Mouse (Mus musculus): ENCODE data around the gene Pepd. TPM values are rescaled to one million over a fixed set of nuclear protein-coding genes. Genes with fewer than 3 reads are reported as not detected.

The Pepd gene
- polyA plus RNA-seq, 1 experiment from 2014 or later, result 61.8 TPM

- peaks cover 67% of the 10 kb centered on the region for H3K36me3 ChIP-seq (ENCODE audit: control insufficient read depth, insufficient read depth, low read length)
- H3K27me3 ChIP-seq (replicated peaks; ENCODE audit: control insufficient read depth, insufficient read depth, low read length), result no peaks in the 10 kb centered on the region
- H3K9me3 ChIP-seq (replicated peaks; ENCODE audit: control insufficient read depth, low read length), result no peaks in the 10 kb centered on the region
- WGBS, result 84% methylated on average over 2 of the region's 2 CpGs
- H3K4me2 ChIP-seq (ENCODE audit: low read length), result no peak overlapping the region
- H3K9ac ChIP-seq (ENCODE audit: low read length), result no peak overlapping the region
- no peak overlapping the region for H3K27ac ChIP-seq (ENCODE audit: low read depth, low read length)
- H3K4me1 ChIP-seq (ENCODE audit: control insufficient read depth, insufficient read depth, low read length), result no peaks in the 10 kb centered on the region
- ATAC-seq (no peak), DNase-seq (ENCODE audit: low spot score) (no peak)
- no peak overlapping the region for H3K4me3 ChIP-seq (ENCODE audit: low read depth, low read length)
Observed at GRCm38 (mm10) chr7:35044719-35045118, 132.5 kb downstream of the Pepd start.

- Histone ChIP-seq H3K4me1 (ENCODE audit: control insufficient read depth, insufficient read depth, low read length) (no peaks in the 10 kb centered on the region), H3K9me3 (replicated peaks; ENCODE audit: control insufficient read depth, low read length) (no peaks in the 10 kb centered on the region), H3K4me2 (ENCODE audit: low read length) (no peak overlapping the region), H3K27ac (ENCODE audit: low read depth, low read length) (no peak overlapping the region), H3K4me3 (ENCODE audit: low read depth, low read length) (no peak overlapping the region), H3K9ac (ENCODE audit: low read length) (no peak overlapping the region), H3K27me3 (replicated peaks; ENCODE audit: control insufficient read depth, insufficient read depth, low read length) (no peaks in the 10 kb centered on the region), H3K36me3 (ENCODE audit: control insufficient read depth, insufficient read depth, low read length) (peaks cover 79% of the 10 kb centered on the region)
- DNase-seq (ENCODE audit: low spot score), result no peak
- 95% methylated on average over 4 of the region's 4 CpGs for WGBS
- ATAC-seq, result no peak
Observed at GRCm38 (mm10) chr7:35046091-35046490, 133.9 kb downstream of the Pepd start.

GRCm38 (mm10) chr7:35050540-35050939, 138.4 kb downstream of the Pepd start:
- no peak overlapping the region for H3K4me2 ChIP-seq (ENCODE audit: low read length)
- H3K9me3 ChIP-seq (replicated peaks; ENCODE audit: control insufficient read depth, low read length), result no peaks in the 10 kb centered on the region
- no peak overlapping the region for H3K27ac ChIP-seq (ENCODE audit: low read depth, low read length)
- peaks cover 42% of the 10 kb centered on the region for H3K36me3 ChIP-seq (ENCODE audit: control insufficient read depth, insufficient read depth, low read length)
- H3K4me3 ChIP-seq (ENCODE audit: low read depth, low read length), result no peak overlapping the region
- H3K4me1 ChIP-seq (ENCODE audit: control insufficient read depth, insufficient read depth, low read length), result peaks cover 12% of the 10 kb centered on the region
- ATAC-seq (no peak), DNase-seq (ENCODE audit: low spot score) (no peak)
- H3K9ac ChIP-seq (ENCODE audit: low read length), result no peak overlapping the region
- 84% methylated on average over 12 of the region's 12 CpGs for WGBS
- no peaks in the 10 kb centered on the region for H3K27me3 ChIP-seq (replicated peaks; ENCODE audit: control insufficient read depth, insufficient read depth, low read length)

- Histone ChIP-seq H3K4me3 (ENCODE audit: low read depth, low read length) (no peak overlapping the region), H3K27me3 (replicated peaks; ENCODE audit: control insufficient read depth, insufficient read depth, low read length) (no peaks in the 10 kb centered on the region), H3K9me3 (replicated peaks; ENCODE audit: control insufficient read depth, low read length) (no peaks in the 10 kb centered on the region), H3K9ac (ENCODE audit: low read length) (no peak overlapping the region), H3K4me1 (ENCODE audit: control insufficient read depth, insufficient read depth, low read length) (peaks cover 17% of the 10 kb centered on the region), H3K36me3 (ENCODE audit: control insufficient read depth, insufficient read depth, low read length) (peaks cover 19% of the 10 kb centered on the region), H3K4me2 (ENCODE audit: low read length) (no peak overlapping the region), H3K27ac (ENCODE audit: low read depth, low read length) (no peak overlapping the region)
- no peak for ATAC-seq
- no peak for DNase-seq (ENCODE audit: low spot score)
- 78% methylated on average over 3 of the region's 3 CpGs for WGBS
Observed at GRCm38 (mm10) chr7:35053161-35053560, 141.0 kb downstream of the Pepd start.

GRCm38 (mm10) chr7:35054286-35054685, 142.1 kb downstream of the Pepd start:
- Histone ChIP-seq H3K4me3 (ENCODE audit: low read depth, low read length) (no peak overlapping the region), H3K4me2 (ENCODE audit: low read length) (peak overlapping the region; percentile 85)
- no peak for ATAC-seq

GRCm38 (mm10) chr7:35054977-35055618, 142.9 kb downstream of the Pepd start:
- Histone ChIP-seq H3K9me3 (replicated peaks; ENCODE audit: control insufficient read depth, low read length) (no peaks in the 10 kb centered on the region), H3K27me3 (replicated peaks; ENCODE audit: control insufficient read depth, insufficient read depth, low read length) (no peaks in the 10 kb centered on the region), H3K4me2 (ENCODE audit: low read length) (peak overlapping the region; percentile 85), H3K27ac (ENCODE audit: low read depth, low read length) (peak overlapping the region; percentile 90; the same call in 1 of the 2 replicates), H3K9ac (ENCODE audit: low read length) (peak overlapping the region; percentile 92), H3K36me3 (ENCODE audit: control insufficient read depth, insufficient read depth, low read length) (peaks cover 8% of the 10 kb centered on the region), H3K4me1 (ENCODE audit: control insufficient read depth, insufficient read depth, low read length) (peaks cover 17% of the 10 kb centered on the region), H3K4me3 (ENCODE audit: low read depth, low read length) (peak overlapping the region; percentile 90)
- no peak for ATAC-seq
- no peak for DNase-seq (ENCODE audit: low spot score)
- WGBS, result 51% methylated on average over 2 of the region's 2 CpGs

More at GRCm38 (mm10) chr7:35054286-35054685, 142.1 kb downstream of the Pepd start:
- no peak for DNase-seq (ENCODE audit: low spot score)
- H3K9me3 ChIP-seq (replicated peaks; ENCODE audit: control insufficient read depth, low read length), result no peaks in the 10 kb centered on the region
- H3K4me1 ChIP-seq (ENCODE audit: control insufficient read depth, insufficient read depth, low read length), result peaks cover 17% of the 10 kb centered on the region
- no peak overlapping the region for H3K27ac ChIP-seq (ENCODE audit: low read depth, low read length)
- no peaks in the 10 kb centered on the region for H3K27me3 ChIP-seq (replicated peaks; ENCODE audit: control insufficient read depth, insufficient read depth, low read length)
- 79% methylated on average over 1 of the region's 1 CpGs for WGBS
- no peak overlapping the region for H3K9ac ChIP-seq (ENCODE audit: low read length)
- H3K36me3 ChIP-seq (ENCODE audit: control insufficient read depth, insufficient read depth, low read length), result peaks cover 13% of the 10 kb centered on the region

- Histone ChIP-seq H3K4me2 (ENCODE audit: low read length) (peak overlapping the region; percentile 85), H3K36me3 (ENCODE audit: control insufficient read depth, insufficient read depth, low read length) (peaks cover under 1% of the 10 kb centered on the region; the same call in 1 of the 2 replicates), H3K9ac (ENCODE audit: low read length) (peak overlapping the region; percentile 92), H3K9me3 (replicated peaks; ENCODE audit: control insufficient read depth, low read length) (no peaks in the 10 kb centered on the region), H3K4me1 (ENCODE audit: control insufficient read depth, insufficient read depth, low read length) (peaks cover 17% of the 10 kb centered on the region), H3K27ac (ENCODE audit: low read depth, low read length) (peak overlapping the region; percentile 90), H3K27me3 (replicated peaks; ENCODE audit: control insufficient read depth, insufficient read depth, low read length) (no peaks in the 10 kb centered on the region), H3K4me3 (ENCODE audit: low read depth, low read length) (peak overlapping the region; percentile 90)
- ATAC-seq (peak; percentile 83), DNase-seq (ENCODE audit: low spot score) (peak; percentile 58)
- WGBS, result 1% methylated on average over 54 of the region's 77 CpGs
Observed at GRCm38 (mm10) chr7:35055619-35056435, 143.6 kb downstream of the Pepd start.

- Histone ChIP-seq H3K9ac (ENCODE audit: low read length) (peak within 1 kb of the TSS; percentile 92), H3K27me3 (replicated peaks; ENCODE audit: control insufficient read depth, insufficient read depth, low read length) (no peaks in the 10 kb centered on the region), H3K9me3 (replicated peaks; ENCODE audit: control insufficient read depth, low read length) (no peaks in the 10 kb centered on the region), H3K36me3 (ENCODE audit: control insufficient read depth, insufficient read depth, low read length) (no peaks in the 10 kb centered on the region), H3K4me2 (ENCODE audit: low read length) (peak within 1 kb of the TSS; percentile 85), H3K4me1 (ENCODE audit: control insufficient read depth, insufficient read depth, low read length) (peaks cover 17% of the 10 kb centered on the region), H3K27ac (ENCODE audit: low read depth, low read length) (peak within 1 kb of the TSS; percentile 90), H3K4me3 (ENCODE audit: low read depth, low read length) (peak within 1 kb of the TSS; percentile 90)
- ATAC-seq, result peak; percentile 99
- WGBS, result under 1% methylated on average over 40 of the region's 53 CpGs
- peak; percentile 95 for DNase-seq (ENCODE audit: low spot score)
Observed at GRCm38 (mm10) chr7:35056436-35056864, 144.3 kb downstream of the Pepd start, which contains the start of gene Cebpg. Cebpg (minus strand) TSS chr7:35056573.

- Histone ChIP-seq H3K4me3 (ENCODE audit: low read depth, low read length) (peak overlapping the region; percentile 90), H3K27ac (ENCODE audit: low read depth, low read length) (no peak overlapping the region), H3K27me3 (replicated peaks; ENCODE audit: control insufficient read depth, insufficient read depth, low read length) (no peaks in the 10 kb centered on the region), H3K4me1 (ENCODE audit: control insufficient read depth, insufficient read depth, low read length) (peaks cover 17% of the 10 kb centered on the region), H3K9me3 (replicated peaks; ENCODE audit: control insufficient read depth, low read length) (no peaks in the 10 kb centered on the region), H3K9ac (ENCODE audit: low read length) (peak overlapping the region; percentile 92), H3K36me3 (ENCODE audit: control insufficient read depth, insufficient read depth, low read length) (no peaks in the 10 kb centered on the region), H3K4me2 (ENCODE audit: low read length) (peak overlapping the region; percentile 85)
- WGBS, result 24% methylated on average over 10 of the region's 10 CpGs
- no peak for ATAC-seq
- DNase-seq (ENCODE audit: low spot score), result no peak
Observed at GRCm38 (mm10) chr7:35056999-35057398, 144.8 kb downstream of the Pepd start.
